Mouse (Mus musculus): ENCODE data around the gene Fetub. TPM values are rescaled to one million over a fixed set of nuclear protein-coding genes. Genes with fewer than 3 reads are reported as not detected.
"Not testable (repeated sequence)": the region's sequence is repeated elsewhere in the genome, so short reads cannot be mapped to it uniquely, and the experiment has no call there.

The Fetub gene
- polyA plus RNA-seq, 1 experiment from 2014 or later = not detected

DNA sequence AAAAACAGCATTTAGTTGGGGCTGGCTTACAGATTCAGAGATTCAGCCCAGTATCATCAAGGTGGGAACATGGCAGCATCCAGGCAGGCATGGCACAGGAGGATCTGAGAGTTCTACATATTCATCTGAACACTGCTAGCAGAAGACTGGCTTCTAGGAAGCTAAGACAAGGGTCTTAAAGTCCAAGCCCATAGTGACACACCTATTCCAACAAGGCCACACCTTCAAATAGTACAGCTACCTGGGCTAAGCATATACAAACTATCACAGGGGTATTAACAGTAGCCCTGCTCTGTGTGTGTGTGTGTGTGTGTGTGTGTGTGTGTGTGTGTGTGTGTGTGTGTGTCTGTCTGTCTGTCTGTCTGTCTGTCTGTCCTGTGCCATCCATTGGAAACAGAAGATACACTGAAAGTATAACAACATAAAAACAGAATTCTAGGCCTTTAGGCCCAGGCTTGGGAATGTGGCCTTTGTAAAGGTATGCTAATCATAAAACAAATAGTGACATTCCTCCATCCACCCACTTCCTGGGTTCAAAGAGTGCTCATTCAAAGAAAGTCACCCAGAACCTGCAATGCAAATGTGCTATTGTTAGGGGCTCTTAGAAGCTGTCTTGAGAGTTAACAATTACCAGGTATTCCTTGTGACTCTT is 23.8 kb downstream of the Fetub start:
- H3K9me3 ChIP-seq (replicated peaks); H3K27me3 ChIP-seq; H3K27ac ChIP-seq; H3K4me2 ChIP-seq; H3K4me1 ChIP-seq (replicated peaks); H3K4me3 ChIP-seq; H3K9ac ChIP-seq; H3K36me3 ChIP-seq; ATAC-seq (replicated peaks; ENCODE audit: insufficient number of reproducible peaks, insufficient read depth, low FRiP score, low read depth): not testable (repeated sequence)

DNA sequence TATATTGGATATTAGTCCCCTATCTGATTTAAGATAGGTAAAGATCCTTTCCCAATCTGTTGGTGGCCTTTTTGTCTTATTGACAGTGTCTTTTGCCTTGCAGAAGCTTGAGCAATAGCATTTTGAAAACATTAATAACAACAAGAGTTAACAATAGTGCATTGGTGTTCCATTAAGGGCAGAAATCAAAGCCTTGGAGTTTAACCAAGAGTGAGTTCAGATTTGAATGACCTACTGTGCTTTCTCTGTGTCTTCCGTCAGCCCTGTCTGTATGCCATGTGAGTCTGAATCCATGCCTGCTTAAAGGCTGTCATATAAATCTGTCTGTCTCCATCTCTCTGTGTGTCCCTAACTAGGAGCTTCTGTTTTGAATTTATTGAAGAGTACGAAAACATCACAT is 29.2 kb downstream of the Fetub start:
- no peak overlapping the region for H3K27ac ChIP-seq

DNA sequence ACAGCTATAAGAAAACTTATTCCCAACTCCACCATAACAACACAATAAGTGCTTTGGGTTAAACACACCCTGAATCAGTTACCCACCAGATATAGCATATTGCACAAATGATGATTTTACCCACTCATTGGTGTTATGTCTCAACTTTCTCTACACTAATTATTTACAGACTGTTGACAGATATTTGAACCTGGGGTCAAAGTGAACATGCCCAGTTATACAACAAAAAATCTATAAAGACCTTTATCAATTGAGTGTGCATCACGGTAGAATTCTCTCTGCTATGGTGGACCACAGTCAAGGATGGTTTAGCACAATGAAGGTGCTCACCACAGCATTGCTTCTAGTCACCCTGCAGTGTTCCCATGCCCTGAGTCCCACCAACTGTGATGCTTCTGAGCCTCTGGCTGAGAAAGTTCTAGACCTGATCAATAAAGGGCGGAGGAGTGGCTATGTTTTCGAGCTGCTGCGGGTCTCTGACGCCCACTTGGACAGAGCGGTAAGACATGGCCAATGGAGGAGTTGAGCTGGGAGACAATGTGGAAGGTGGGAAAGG is 32.8 kb downstream of the Fetub start, which contains the start of gene Hrg:
Gene Hrg, plus strand, starts transcription at position 233 of the 556 bp plus-strand sequence.
- Histone ChIP-seq H3K9me3 (replicated peaks) (no peaks in the 10 kb centered on the region), H3K4me2 (no peak within 1 kb of the TSS), H3K4me3 (no peak within 1 kb of the TSS), H3K36me3 (no peaks in the 10 kb centered on the region), H3K4me1 (replicated peaks) (no peaks in the 10 kb centered on the region), H3K27ac (no peak within 1 kb of the TSS), H3K9ac (no peak within 1 kb of the TSS), H3K27me3 (no peaks in the 10 kb centered on the region)
- no peak for ATAC-seq (replicated peaks; ENCODE audit: insufficient number of reproducible peaks, insufficient read depth, low FRiP score, low read depth)
- WGBS = 87% methylated on average over 6 of the region's 6 CpGs

More for the DNA sequence above, 29.2 kb downstream of the Fetub start:
- Histone ChIP-seq H3K4me1 (replicated peaks) (no peaks in the 10 kb centered on the region), H3K9me3 (replicated peaks) (no peaks in the 10 kb centered on the region), H3K4me2 (no peak overlapping the region), H3K27me3 (no peaks in the 10 kb centered on the region), H3K9ac (no peak overlapping the region), H3K4me3 (no peak overlapping the region), H3K36me3 (no peaks in the 10 kb centered on the region)
- no peak for ATAC-seq (replicated peaks; ENCODE audit: insufficient number of reproducible peaks, insufficient read depth, low FRiP score, low read depth)
- WGBS = 72% methylated on average over 2 of the region's 2 CpGs

DNA sequence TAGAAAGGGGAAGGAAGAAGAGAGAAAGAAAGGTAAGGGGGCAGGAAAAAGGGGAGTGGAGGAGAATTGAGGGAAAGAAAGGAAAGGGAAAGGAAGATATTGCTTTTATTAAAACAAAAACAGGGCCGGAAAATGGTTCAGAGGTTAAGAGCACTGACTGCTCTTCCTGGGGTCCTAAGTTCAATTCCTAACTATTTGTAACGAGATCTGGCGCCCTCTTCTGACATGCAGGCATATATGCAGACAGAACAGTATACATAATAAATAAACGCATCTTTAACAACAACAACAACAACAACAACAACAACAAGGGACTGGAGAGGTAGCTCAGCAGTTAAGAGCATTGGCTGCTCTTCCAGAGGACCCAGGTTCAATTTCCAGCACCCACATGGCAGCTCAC is 34.9 kb downstream of the Fetub start:
- Histone ChIP-seq H3K9me3 (replicated peaks) (no peaks in the 10 kb centered on the region), H3K9ac (no peak overlapping the region), H3K4me2 (no peak overlapping the region), H3K4me3 (no peak overlapping the region), H3K36me3 (no peaks in the 10 kb centered on the region), H3K4me1 (replicated peaks) (no peaks in the 10 kb centered on the region), H3K27ac (no peak overlapping the region), H3K27me3 (no peaks in the 10 kb centered on the region)
- 33% methylated on average over 4 of the region's 4 CpGs for WGBS
- no peak for ATAC-seq (replicated peaks; ENCODE audit: insufficient number of reproducible peaks, insufficient read depth, low FRiP score, low read depth)

DNA sequence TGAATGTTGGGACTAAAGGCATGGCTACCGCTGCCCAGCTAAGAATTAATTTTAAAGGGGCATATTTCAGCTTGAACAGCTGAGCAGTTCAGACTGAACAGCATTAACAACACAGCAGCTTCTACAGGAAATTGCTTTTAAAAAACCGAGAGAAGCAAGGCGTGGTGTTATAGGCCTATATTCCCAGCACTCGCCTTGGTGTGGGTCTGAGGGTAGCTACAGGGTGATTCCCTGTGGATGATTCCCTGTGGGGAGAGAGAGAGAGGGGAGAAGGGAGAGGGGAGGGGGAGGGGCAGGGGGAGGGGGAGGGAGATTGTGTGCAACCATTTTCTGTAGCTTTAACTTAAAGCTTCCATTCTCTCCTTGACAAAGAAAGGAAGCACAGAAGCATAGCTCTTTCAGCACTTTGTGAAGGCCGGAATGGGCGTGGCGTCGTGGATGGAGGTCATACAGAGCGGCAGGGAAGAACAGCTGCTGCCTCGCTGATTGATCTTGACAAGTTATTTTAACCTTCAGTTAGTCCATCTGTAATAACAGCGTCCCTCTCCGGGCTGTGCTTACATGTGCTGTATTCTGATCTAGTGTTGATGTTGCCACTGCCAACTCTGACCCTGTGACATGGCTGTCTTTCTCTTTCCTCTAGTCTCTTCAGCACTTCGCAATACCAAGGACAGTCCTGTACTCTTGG is 37.4 kb downstream of the Fetub start:
- no peaks in the 10 kb centered on the region for H3K9me3 ChIP-seq (replicated peaks)
- H3K4me3 ChIP-seq = no peak overlapping the region
- H3K27ac ChIP-seq = no peak overlapping the region
- no peaks in the 10 kb centered on the region for H3K36me3 ChIP-seq
- 59% methylated on average over 13 of the region's 13 CpGs for whole genome bisulfite sequencing
- H3K4me2 ChIP-seq = no peak overlapping the region
- no peak for ATAC-seq (replicated peaks; ENCODE audit: insufficient number of reproducible peaks, insufficient read depth, low FRiP score, low read depth)
- no peaks in the 10 kb centered on the region for H3K27me3 ChIP-seq
- H3K9ac ChIP-seq = no peak overlapping the region
- H3K4me1 ChIP-seq (replicated peaks) = no peaks in the 10 kb centered on the region

DNA sequence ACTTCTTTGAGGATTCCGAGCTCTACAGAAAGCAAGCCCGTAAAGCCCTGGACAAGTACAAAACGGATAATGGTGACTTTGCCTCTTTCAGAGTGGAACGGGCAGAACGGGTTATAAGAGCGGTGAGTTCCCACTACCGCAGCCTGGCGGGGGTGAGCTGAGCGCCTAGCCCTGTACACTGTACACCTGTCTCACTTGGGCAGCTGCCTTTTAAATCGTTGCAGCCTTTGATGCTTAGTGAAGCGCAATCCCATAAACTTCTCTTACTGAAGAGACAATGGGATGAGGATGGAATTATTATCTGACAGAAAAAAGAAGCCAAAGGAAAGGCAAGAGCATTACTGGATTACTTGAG is 37.9 kb downstream of the Fetub start:
- Histone ChIP-seq H3K4me1 (replicated peaks) (no peaks in the 10 kb centered on the region), H3K27me3 (no peaks in the 10 kb centered on the region), H3K27ac (no peak overlapping the region), H3K9ac (no peak overlapping the region), H3K4me3 (no peak overlapping the region), H3K9me3 (replicated peaks) (no peaks in the 10 kb centered on the region), H3K36me3 (no peaks in the 10 kb centered on the region), H3K4me2 (no peak overlapping the region)
- ATAC-seq (replicated peaks; ENCODE audit: insufficient number of reproducible peaks, insufficient read depth, low FRiP score, low read depth) = no peak
- WGBS = 85% methylated on average over 11 of the region's 11 CpGs

DNA sequence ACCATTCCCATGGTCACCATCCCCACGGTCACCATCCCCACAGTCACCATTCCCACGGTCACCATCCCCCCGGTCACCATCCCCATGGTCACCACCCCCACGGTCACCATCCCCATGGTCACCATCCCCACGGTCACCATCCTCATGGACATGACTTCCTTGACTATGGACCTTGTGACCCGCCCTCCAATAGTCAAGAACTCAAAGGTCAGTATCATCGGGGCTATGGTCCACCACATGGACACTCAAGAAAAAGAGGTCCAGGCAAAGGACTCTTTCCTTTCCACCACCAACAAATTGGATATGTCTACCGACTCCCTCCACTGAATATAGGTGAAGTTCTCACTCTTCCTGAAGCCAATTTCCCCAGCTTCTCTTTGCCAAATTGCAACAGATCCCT is 42.9 kb downstream of the Fetub start:
- H3K9ac ChIP-seq = no peak overlapping the region
- no peak overlapping the region for H3K4me3 ChIP-seq
- no peaks in the 10 kb centered on the region for H3K4me1 ChIP-seq (replicated peaks)
- no peaks in the 10 kb centered on the region for H3K27me3 ChIP-seq
- ATAC-seq (replicated peaks; ENCODE audit: insufficient number of reproducible peaks, insufficient read depth, low FRiP score, low read depth) = no peak
- no peak overlapping the region for H3K27ac ChIP-seq
- no peaks in the 10 kb centered on the region for H3K9me3 ChIP-seq (replicated peaks)
- WGBS = 88% methylated on average over 8 of the region's 8 CpGs
- no peaks in the 10 kb centered on the region for H3K36me3 ChIP-seq
- no peak overlapping the region for H3K4me2 ChIP-seq

DNA sequence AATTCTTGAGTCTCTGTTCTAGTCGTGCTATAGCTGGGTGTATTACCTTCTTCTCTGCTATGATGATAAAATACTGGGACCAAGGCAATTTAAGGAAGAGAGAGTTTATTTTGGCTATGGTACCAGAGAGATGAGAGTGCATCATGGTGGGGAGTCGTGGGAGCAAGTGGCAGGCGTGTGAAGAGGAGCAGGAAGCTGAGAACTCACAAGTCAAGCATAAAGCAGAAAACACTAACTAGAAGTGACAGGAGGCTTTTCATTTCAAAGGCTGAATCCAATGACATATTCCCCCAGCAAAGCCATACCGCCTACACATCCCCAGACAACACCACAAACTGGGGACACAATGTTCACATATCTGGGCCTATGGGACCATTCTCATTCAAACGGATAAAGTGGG is 44.1 kb downstream of the Fetub start:
- WGBS = 64% methylated on average over 5 of the region's 5 CpGs
- no peaks in the 10 kb centered on the region for H3K4me1 ChIP-seq (replicated peaks)
- ATAC-seq (replicated peaks; ENCODE audit: insufficient number of reproducible peaks, insufficient read depth, low FRiP score, low read depth) = no peak
- H3K4me2 ChIP-seq = no peak overlapping the region
- H3K27me3 ChIP-seq = no peaks in the 10 kb centered on the region
- H3K4me3 ChIP-seq = no peak overlapping the region
- no peak overlapping the region for H3K27ac ChIP-seq
- H3K9ac ChIP-seq = no peak overlapping the region
- H3K36me3 ChIP-seq = no peaks in the 10 kb centered on the region
- no peaks in the 10 kb centered on the region for H3K9me3 ChIP-seq (replicated peaks)

DNA sequence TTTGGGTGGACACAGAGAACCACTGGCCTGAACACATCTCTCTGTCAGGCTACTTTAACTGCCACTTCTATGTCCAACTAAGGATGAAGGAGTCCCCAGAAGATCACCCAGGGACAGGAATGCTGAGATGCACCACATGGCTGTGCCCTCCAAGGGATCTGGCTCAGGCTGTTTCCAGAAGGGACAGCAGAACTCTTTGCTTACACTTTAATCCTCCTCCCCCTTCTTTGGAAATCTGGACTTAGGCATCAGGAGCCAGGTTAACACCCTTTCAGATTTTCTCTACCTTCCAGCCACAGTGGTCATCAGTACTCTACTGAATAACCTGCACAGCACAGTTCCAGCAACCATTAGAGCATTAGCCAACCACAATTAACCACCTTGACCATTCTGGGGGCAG is 45.2 kb downstream of the Fetub start:
- H3K27me3 ChIP-seq = no peaks in the 10 kb centered on the region
- no peaks in the 10 kb centered on the region for H3K36me3 ChIP-seq
- no peaks in the 10 kb centered on the region for H3K4me1 ChIP-seq (replicated peaks)
- H3K4me2 ChIP-seq = no peak overlapping the region
- H3K9ac ChIP-seq = no peak overlapping the region
- ATAC-seq (replicated peaks; ENCODE audit: insufficient number of reproducible peaks, insufficient read depth, low FRiP score, low read depth) = no peak
- H3K27ac ChIP-seq = no peak overlapping the region
- no peak overlapping the region for H3K4me3 ChIP-seq
- no peaks in the 10 kb centered on the region for H3K9me3 ChIP-seq (replicated peaks)

DNA sequence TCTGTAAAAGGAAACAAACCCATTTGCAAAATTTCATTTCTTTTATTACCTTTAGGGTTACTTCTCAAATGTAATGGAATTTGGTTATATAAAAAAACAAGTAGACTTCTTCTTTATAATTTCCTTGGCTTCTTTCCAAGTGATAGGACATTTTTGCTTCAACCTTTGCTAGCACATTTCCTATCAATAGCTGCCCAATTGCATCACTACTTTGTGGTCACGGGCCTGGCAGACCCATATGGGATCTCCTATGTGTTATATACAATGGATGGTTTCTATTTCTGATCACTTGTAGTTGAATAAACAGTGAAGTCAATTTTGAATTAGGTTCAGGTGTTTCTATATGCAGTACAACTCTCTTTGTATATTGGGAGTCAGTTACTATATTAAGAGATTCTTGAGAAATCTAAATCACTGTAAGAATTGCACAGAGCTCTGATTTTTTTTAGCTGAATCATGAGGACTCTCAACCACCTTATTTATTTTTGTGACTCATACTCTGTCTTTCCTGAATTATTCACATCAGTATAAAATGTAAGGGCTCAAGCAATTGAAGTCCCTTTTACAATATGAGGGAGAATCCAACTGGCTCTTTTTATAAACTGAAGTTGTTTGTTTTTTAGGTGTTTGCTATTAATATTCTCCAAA is 49.4 kb downstream of the Fetub start:
- Histone ChIP-seq H3K4me1 (replicated peaks) (no peaks in the 10 kb centered on the region), H3K4me3 (no peak overlapping the region), H3K9me3 (replicated peaks) (no peaks in the 10 kb centered on the region), H3K36me3 (no peaks in the 10 kb centered on the region), H3K27me3 (no peaks in the 10 kb centered on the region), H3K4me2 (no peak overlapping the region), H3K9ac (no peak overlapping the region), H3K27ac (no peak overlapping the region)
- 35% methylated on average over 1 of the region's 1 CpGs for WGBS
- ATAC-seq (replicated peaks; ENCODE audit: insufficient number of reproducible peaks, insufficient read depth, low FRiP score, low read depth) = no peak

Measured in heart, embryonic 15.5 days (tissue).